13 mouse cellular contexts compared by ENCODE assay signal in the genomic region with DNA sequence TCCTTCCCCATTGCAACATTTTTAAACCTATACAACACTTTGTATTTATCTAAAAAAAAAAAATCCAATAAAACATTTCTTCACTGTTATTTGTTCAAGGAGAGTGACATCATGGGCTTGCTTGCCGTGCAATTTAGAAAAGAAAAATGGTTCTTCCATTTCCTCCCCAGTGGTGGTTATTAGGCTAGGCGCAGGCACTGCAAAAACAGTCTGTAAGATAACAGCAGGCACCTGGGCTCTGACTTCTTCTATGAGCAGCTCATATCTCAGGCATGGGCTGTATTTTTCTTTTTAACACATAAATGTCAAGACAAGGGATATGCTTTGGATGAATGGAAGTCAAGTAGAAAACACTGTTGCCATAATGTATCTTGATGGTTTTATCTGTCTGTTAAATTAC.
A peak's percentile ranks its signal among the peaks of the same experiment; 100 is the strongest.
DNase-seq lines count a peak whose midpoint lies in the region; ATAC-seq lines count a peak whose summit lies in the region.
"Had no signal": no experiment of that assay in that cellular context is flagged by ENCODE, and none has a peak within 500 bp of the region (broad histone marks: within the 10 kb centered on the region; RNA-seq: fewer than 3 reads in every experiment).

No protein-coding gene starts in this region.

- no peak overlapping the region for H3K9ac ChIP-seq in neural tube, embryonic 11.5 days (ENCODE audit: low read length)
- no peak overlapping the region for H3K9ac ChIP-seq in hindbrain, embryonic 13.5 days
- no peak overlapping the region for H3K9ac ChIP-seq in midbrain, embryonic 15.5 days
- H3K9ac ChIP-seq: intestine, embryonic 15.5 days; limb, embryonic 15.5 days; liver, postnatal 0 days had no signal

- DNase-seq in neural tube, embryonic 11.5 days (ENCODE audit: low spot score), result peak; percentile 30
- DNase-seq in neural tube, embryonic 10.5 days (ENCODE audit: extremely low spot score, low spot score), result no peak
- DNase-seq in limb, embryonic 10.5 days (ENCODE audit: low spot score), result no peak
- no peak for DNase-seq in natural killer cell, adult 2 months (ENCODE audit: low spot score in 2 of 2)
- DNase-seq in right cerebral cortex, adult 2 months (ENCODE audit: low spot score in 2 of 2), result no peak
- DNase-seq: adrenal gland, postnatal 14 days; cerebellum, adult 9-11 months; liver, postnatal 0 days; thymus, adult 2 months had no signal

- 29% methylated on average over 2 of the region's 2 CpGs for WGBS in neural tube, embryonic 11.5 days
- WGBS in hindbrain, embryonic 13.5 days, result 8% methylated on average over 2 of the region's 2 CpGs
- WGBS in midbrain, embryonic 15.5 days, result 12% methylated on average over 2 of the region's 2 CpGs
- WGBS in limb, embryonic 10.5 days, result 70% methylated on average over 2 of the region's 2 CpGs

- H3K9me3 ChIP-seq in neural tube, embryonic 11.5 days (ENCODE audit: control insufficient read depth, low read length), result no peaks in the 10 kb centered on the region
- H3K9me3 ChIP-seq in hindbrain, embryonic 13.5 days, result no peaks in the 10 kb centered on the region
- no peaks in the 10 kb centered on the region for H3K9me3 ChIP-seq in midbrain, embryonic 15.5 days
- H3K9me3 ChIP-seq in limb, embryonic 10.5 days (replicated peaks), result no peaks in the 10 kb centered on the region
- H3K9me3 ChIP-seq: intestine, embryonic 15.5 days; limb, embryonic 15.5 days had no signal

- no peak overlapping the region for H3K4me3 ChIP-seq in neural tube, embryonic 11.5 days (ENCODE audit: low read depth, low read length)
- no peak overlapping the region for H3K4me3 ChIP-seq in hindbrain, embryonic 13.5 days
- no peak overlapping the region for H3K4me3 ChIP-seq in midbrain, embryonic 15.5 days
- H3K4me3 ChIP-seq in limb, embryonic 10.5 days, result no peak overlapping the region
- H3K4me3 ChIP-seq: intestine, embryonic 15.5 days; limb, embryonic 15.5 days had no signal

- H3K27me3 ChIP-seq in neural tube, embryonic 11.5 days (ENCODE audit: control insufficient read depth, insufficient read depth, low read length), result no peaks in the 10 kb centered on the region
- H3K27me3 ChIP-seq in hindbrain, embryonic 13.5 days, result no peaks in the 10 kb centered on the region
- H3K27me3 ChIP-seq in midbrain, embryonic 15.5 days (replicated peaks), result no peaks in the 10 kb centered on the region
- no peaks in the 10 kb centered on the region for H3K27me3 ChIP-seq in limb, embryonic 10.5 days (ENCODE audit: low read depth, poor library complexity, severe bottlenecking)
- H3K27me3 ChIP-seq: intestine, embryonic 15.5 days; limb, embryonic 15.5 days had no signal

- no peak for ATAC-seq in neural tube, embryonic 11.5 days (ENCODE audit: insufficient read depth, low FRiP score, low TSS enrichment)
- peak; percentile 33; the same call in 1 of the 2 replicates for ATAC-seq in hindbrain, embryonic 13.5 days (ENCODE audit: low FRiP score)
- peak; percentile 24 for ATAC-seq in midbrain, embryonic 15.5 days (replicated peaks)
- ATAC-seq: intestine, embryonic 15.5 days; liver, postnatal 0 days had no signal

- no peaks in the 10 kb centered on the region for H3K36me3 ChIP-seq in neural tube, embryonic 11.5 days (ENCODE audit: control insufficient read depth, insufficient read depth, low read length)
- H3K36me3 ChIP-seq in hindbrain, embryonic 13.5 days, result 0 out of 2 replicates have a peak, but pooled peaks cover 6% of the 10 kb centered on the region
- H3K36me3 ChIP-seq in midbrain, embryonic 15.5 days (replicated peaks), result no peaks in the 10 kb centered on the region
- no peaks in the 10 kb centered on the region for H3K36me3 ChIP-seq in limb, embryonic 10.5 days
- H3K36me3 ChIP-seq: intestine, embryonic 15.5 days; limb, embryonic 15.5 days had no signal

- no peak overlapping the region for H3K4me2 ChIP-seq in neural tube, embryonic 11.5 days (ENCODE audit: low read depth)
- H3K4me2 ChIP-seq in hindbrain, embryonic 13.5 days, result peak overlapping the region; percentile 31
- H3K4me2 ChIP-seq in midbrain, embryonic 15.5 days, result peak overlapping the region; percentile 23; the same call in 1 of the 2 replicates
- H3K4me2 ChIP-seq: intestine, embryonic 15.5 days; limb, embryonic 15.5 days had no signal

- H3K27ac ChIP-seq in neural tube, embryonic 11.5 days (ENCODE audit: low read depth, low read length), result no peak overlapping the region
- H3K27ac ChIP-seq in hindbrain, embryonic 13.5 days, result peak overlapping the region; percentile 87
- peak overlapping the region; percentile 76 for H3K27ac ChIP-seq in midbrain, embryonic 15.5 days
- H3K27ac ChIP-seq in limb, embryonic 10.5 days, result no peak overlapping the region
- H3K27ac ChIP-seq: intestine, embryonic 15.5 days; limb, embryonic 15.5 days had no signal

- H3K4me1 ChIP-seq in neural tube, embryonic 11.5 days (ENCODE audit: control insufficient read depth, insufficient read depth, low read length), result peaks cover 12% of the 10 kb centered on the region
- peaks cover 55% of the 10 kb centered on the region for H3K4me1 ChIP-seq in hindbrain, embryonic 13.5 days (replicated peaks)
- H3K4me1 ChIP-seq in midbrain, embryonic 15.5 days, result peaks cover 48% of the 10 kb centered on the region
- H3K4me1 ChIP-seq in limb, embryonic 10.5 days, result no peaks in the 10 kb centered on the region
- H3K4me1 ChIP-seq: intestine, embryonic 15.5 days; limb, embryonic 15.5 days had no signal

Comparison
In these comparisons a context has a peak if more than half of its experiments do, and no peak if none do; other contexts are left out.
1. H3K27ac ChIP-seq: peak in hindbrain, embryonic 13.5 days (single experiment) and midbrain, embryonic 15.5 days (single experiment); none in neural tube, embryonic 11.5 days (single experiment) and limb, embryonic 10.5 days (single experiment).